In the genomic region with DNA sequence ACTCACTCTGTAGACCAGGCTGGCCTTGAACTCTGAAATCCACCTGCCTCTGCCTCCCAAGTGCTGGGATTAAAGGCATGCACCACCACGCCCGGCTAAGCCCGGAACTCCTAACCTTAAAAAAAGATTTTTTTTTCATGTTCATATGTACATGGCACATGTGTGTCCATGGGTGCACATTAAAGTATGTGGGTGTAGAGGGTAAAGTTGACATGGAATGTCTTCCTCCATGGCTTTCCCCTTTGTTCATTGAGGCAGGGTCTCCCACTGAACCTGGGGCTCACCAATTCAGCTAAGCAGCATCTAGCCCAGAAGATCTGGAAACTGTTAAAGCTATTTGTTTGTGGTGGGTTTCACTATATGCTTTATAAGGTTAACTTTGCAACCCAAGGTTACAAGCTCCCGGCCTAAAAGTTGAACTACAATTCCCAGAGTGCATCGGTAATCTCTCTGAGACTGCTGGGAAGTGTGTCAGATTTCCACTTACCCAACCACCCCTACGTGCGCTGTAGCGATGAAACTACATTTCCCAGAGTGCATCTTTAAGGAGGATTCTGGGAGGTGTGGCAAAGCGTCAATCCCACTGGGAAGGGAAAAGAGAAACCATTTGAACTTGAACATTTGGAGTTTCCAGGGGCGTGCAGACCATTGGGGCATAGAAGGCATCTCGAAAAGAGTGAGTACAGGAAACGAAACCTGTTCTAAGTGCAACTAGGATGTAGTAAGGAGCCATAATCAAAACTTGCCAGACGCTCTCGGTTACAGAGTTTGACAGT, we compare ENCODE assay signal across 8 mouse cellular contexts. TPM values are rescaled to one million over a fixed set of nuclear protein-coding genes. Genes with fewer than 3 reads are reported as not detected.
DNase-seq lines count a peak whose midpoint lies in the region; ATAC-seq lines count a peak whose summit lies in the region.

Nudt13 (plus strand) TSS at position 581 of the 776 bp plus-strand sequence.

- peak; percentile 90 for DNase-seq in adipocyte (ENCODE audit: low spot score)
- DNase-seq in embryo, embryonic 10 days (ENCODE audit: low spot score), result peak; percentile 98
- peak; percentile 54 for DNase-seq in gastrocnemius, postnatal 10 days
- DNase-seq in induced T-regulatory cell, adult 2 months (ENCODE audit: low read depth), result peak; percentile 92
- peak; percentile 83 to 93 for DNase-seq in left cerebral cortex, adult 9 months (ENCODE audit: low spot score in 2 of 2)
- DNase-seq in right cerebral cortex, postnatal 14 days, result peak; percentile 62
- DNase-seq in urinary bladder, postnatal 36 days (ENCODE audit: low spot score in 2 of 2), result peak; percentile 78 to 87

- peak; percentile 99 for ATAC-seq in megakaryocyte progenitor cell, adult 5-6 weeks (replicated peaks; ENCODE audit: poor library complexity)

RNA-seq across cellular contexts. Expression of gene Nudt13, which starts in this region (rescaled TPM):
- total RNA-seq in gastrocnemius, postnatal 10 days (2021), result 10 to 100 TPM; 21.3 to 22.9 TPM
- 8.2 and 10.0 TPM in 2 replicates for total RNA-seq in megakaryocyte progenitor cell, adult 5-6 weeks (2015)
- 10.8 and 11.9 TPM in 2 replicates for total RNA-seq in megakaryocyte progenitor cell, adult 5-6 weeks (2017)

Comparison
In these comparisons a context has a peak if more than half of its experiments do, and no peak if none do; other contexts are left out.
1. Peak in every context shown above with its lines: DNase-seq and ATAC-seq.